Mouse (Mus musculus): ENCODE results near the gene Syt1. TPM values are rescaled to one million over a fixed set of nuclear protein-coding genes. Genes with fewer than 3 reads are reported as not detected.

Gene Syt1
- polyA plus RNA-seq, 1 experiment from 2014 or later, result 34.1 TPM

- Histone ChIP-seq H3K27me3 (no peaks in the 10 kb centered on the region; the same call in 1 of the 2 replicates), H3K9me3 (no peaks in the 10 kb centered on the region), H3K9ac (replicated peaks) (no peak overlapping the region), H3K4me1 (peaks cover 3% of the 10 kb centered on the region), H3K4me3 (no peak overlapping the region), H3K4me2 (replicated peaks) (no peak overlapping the region), H3K36me3 (no peaks in the 10 kb centered on the region), H3K27ac (replicated peaks) (no peak overlapping the region)
- no peak for ATAC-seq (ENCODE audit: low FRiP score, low read depth)
- 91% methylated on average over 4 of the region's 4 CpGs for WGBS
These were observed 560.4 kb downstream of the Syt1 start for GRCm38 (mm10) chr10:108450401-108450800.

DNA sequence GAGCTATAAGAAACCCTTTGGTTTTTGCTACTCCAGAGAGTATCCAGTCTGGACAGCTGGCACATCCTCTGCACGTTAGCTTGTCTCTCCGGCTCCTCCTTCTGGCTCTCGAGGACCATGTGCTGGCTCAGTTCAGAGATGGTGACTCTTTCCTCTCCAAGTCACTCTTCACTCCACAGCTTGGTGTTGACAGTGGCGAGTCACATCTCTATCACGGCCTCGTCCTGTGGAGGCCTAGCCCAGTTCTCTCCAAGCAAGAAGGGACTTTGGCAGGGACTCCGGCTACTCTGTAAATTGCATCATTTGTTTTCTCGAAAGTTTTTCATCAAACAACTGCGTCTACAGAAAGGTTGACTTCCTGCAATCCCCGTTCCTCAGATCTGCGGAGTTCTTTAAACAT is 562.4 kb downstream of the Syt1 start:
- peaks cover 12% of the 10 kb centered on the region for H3K4me1 ChIP-seq
- no peaks in the 10 kb centered on the region for H3K9me3 ChIP-seq
- no peak overlapping the region for H3K27ac ChIP-seq (replicated peaks)
- no peak for ATAC-seq (ENCODE audit: low FRiP score, low read depth)
- H3K9ac ChIP-seq (replicated peaks), result no peak overlapping the region
- H3K36me3 ChIP-seq, result no peaks in the 10 kb centered on the region
- H3K4me2 ChIP-seq (replicated peaks), result no peak overlapping the region
- H3K27me3 ChIP-seq, result no peaks in the 10 kb centered on the region; the same call in 1 of the 2 replicates
- WGBS, result 88% methylated on average over 11 of the region's 11 CpGs
- no peak overlapping the region for H3K4me3 ChIP-seq

Measured in midbrain, embryonic 12.5 days (tissue).